Mouse (Mus musculus) forebrain, embryonic 11.5 days (tissue): ENCODE results near the gene Smad3. TPM values are rescaled to one million over a fixed set of nuclear protein-coding genes. Genes with fewer than 3 reads are reported as not detected.

Experiments
- ATAC-seq: fragments of 200-750 bp; cut with Nextera tagmentation; replicated peaks from 2 replicates; pipeline ENCODE4 v1.8.0; 2017; ENCODE audit warnings: moderate TSS enrichment; ENCODE audit not compliant: low FRiP score
- DNase-seq: peaks from one replicate; pipeline ENCODE4 v3.0.0-alpha.2; 2017; ENCODE audit warnings: low spot score
- H3K27ac ChIP-seq: fragments of 300-500 bp; sonication (generic); 2 replicates; pipeline ENCODE4 v1.5.1; 2014; ENCODE audit warnings: low read depth, low read length
- H3K27me3 ChIP-seq: fragments of 300-500 bp; sonication (generic); 2 replicates; pipeline ENCODE4 v1.6.1; 2014; ENCODE audit warnings: mild to moderate bottlenecking, low read length, mixed read lengths; ENCODE audit not compliant: control insufficient read depth, insufficient read depth
- H3K36me3 ChIP-seq: fragments of 300-500 bp; sonication (generic); 2 replicates; pipeline ENCODE4 v1.6.1; 2014; ENCODE audit warnings: mild to moderate bottlenecking, low read length, moderate library complexity, mixed read lengths; ENCODE audit not compliant: control insufficient read depth, insufficient read depth
- H3K4me1 ChIP-seq: fragments of 300-500 bp; sonication (generic); replicated peaks from 2 replicates; pipeline ENCODE4 v1.6.1; 2014; ENCODE audit warnings: low read length, mixed read lengths; ENCODE audit not compliant: control insufficient read depth, insufficient read depth
- H3K4me2 ChIP-seq: fragments of 300-500 bp; sonication (generic); 2 replicates; pipeline ENCODE4 v1.6.1; 2014; ENCODE audit warnings: low read depth, mild to moderate bottlenecking, low read length, moderate library complexity, mixed read lengths; ENCODE audit not compliant: severe bottlenecking
- H3K4me3 ChIP-seq: fragments of 300-500 bp; sonication (generic); 2 replicates; pipeline ENCODE4 v1.5.1; 2014; ENCODE audit warnings: low read depth, low read length
- H3K9ac ChIP-seq: fragments of 300-500 bp; sonication (generic); 2 replicates; pipeline ENCODE4 v1.6.1; 2014; ENCODE audit warnings: low read length
- H3K9me3 ChIP-seq: fragments of 300-500 bp; sonication (generic); 2 replicates; pipeline ENCODE4 v1.6.1; 2016; ENCODE audit warnings: low read length, mixed read lengths; ENCODE audit not compliant: control insufficient read depth
- WGBS: fragments of 180-500 bp; shearing (Covaris S2); extraction: QIAGEN DNeasy Blood & Tissue Kit; methylation state at CpG from one replicate; pipeline ENCODE4 v1.1.7; 2014; 5-methylcytosine and 5-hydroxymethylcytosine counted together
- polyA plus RNA-seq: library from polyadenylated mRNA; unstranded; fragments of >200 nt; fragmentation: Nextera tagmentation; extraction: Ambion mirVana; gene quantifications from 2 replicates; pipeline ENCODE4 v1.2.1, GENCODE M21; 2014

Smad3 gene
- polyA plus RNA-seq, 1 experiment from 2014 or later: 17.9 TPM

GRCm38 (mm10) chr9:63744595-63744994 lies 13.2 kb downstream of the Smad3 start:
- WGBS: 95% methylated on average over 5 of the region's 5 CpGs
- H3K4me1 ChIP-seq: peaks cover 19% of the 10 kb centered on the region
- H3K4me2 ChIP-seq: no peak overlapping the region
- no peak overlapping the region for H3K4me3 ChIP-seq
- H3K9ac ChIP-seq: no peak overlapping the region
- H3K27me3 ChIP-seq: no peaks in the 10 kb centered on the region
- no peak overlapping the region for H3K27ac ChIP-seq
- no peaks in the 10 kb centered on the region for H3K9me3 ChIP-seq
- ATAC-seq: no peak
- no peaks in the 10 kb centered on the region; the same call in 1 of the 2 replicates for H3K36me3 ChIP-seq
- DNase-seq: no peak

GRCm38 (mm10) chr9:63743775-63744174 lies 14.0 kb downstream of the Smad3 start:
- H3K27ac ChIP-seq: no peak overlapping the region
- no peak overlapping the region for H3K9ac ChIP-seq
- H3K9me3 ChIP-seq: no peaks in the 10 kb centered on the region
- no peak overlapping the region for H3K4me2 ChIP-seq
- H3K27me3 ChIP-seq: no peaks in the 10 kb centered on the region
- peaks cover 12% of the 10 kb centered on the region for H3K4me1 ChIP-seq
- H3K36me3 ChIP-seq: no peaks in the 10 kb centered on the region; the same call in 1 of the 2 replicates
- DNase-seq (no peak), ATAC-seq (no peak)
- 93% methylated on average over 11 of the region's 11 CpGs for WGBS
- no peak overlapping the region for H3K4me3 ChIP-seq

- 52% methylated on average over 13 of the region's 13 CpGs for WGBS
- Histone ChIP-seq H3K36me3 (no peaks in the 10 kb centered on the region; the same call in 1 of the 2 replicates), H3K4me3 (no peak overlapping the region), H3K27ac (no peak overlapping the region), H3K27me3 (no peaks in the 10 kb centered on the region), H3K9ac (no peak overlapping the region), H3K9me3 (no peaks in the 10 kb centered on the region), H3K4me1 (peaks cover 10% of the 10 kb centered on the region), H3K4me2 (no peak overlapping the region)
- DNase-seq (no peak), ATAC-seq (no peak)
Measured at GRCm38 (mm10) chr9:63742887-63743660, 14.7 kb downstream of the Smad3 start.

GRCm38 (mm10) chr9:63742318-63742717 lies 15.5 kb downstream of the Smad3 start:
- no peak for DNase-seq
- WGBS: 70% methylated on average over 3 of the region's 3 CpGs
- Histone ChIP-seq H3K4me3 (no peak overlapping the region), H3K27ac (no peak overlapping the region), H3K27me3 (no peaks in the 10 kb centered on the region), H3K9ac (no peak overlapping the region), H3K36me3 (no peaks in the 10 kb centered on the region; the same call in 1 of the 2 replicates), H3K9me3 (no peaks in the 10 kb centered on the region), H3K4me2 (no peak overlapping the region), H3K4me1 (peaks cover 4% of the 10 kb centered on the region)
- ATAC-seq: no peak

GRCm38 (mm10) chr9:63741792-63742191 lies 16.0 kb downstream of the Smad3 start:
- Histone ChIP-seq H3K4me1 (peaks cover 4% of the 10 kb centered on the region; the same call in 1 of the 2 replicates), H3K27me3 (no peaks in the 10 kb centered on the region), H3K36me3 (no peaks in the 10 kb centered on the region; the same call in 1 of the 2 replicates), H3K4me3 (no peak overlapping the region), H3K27ac (no peak overlapping the region), H3K9ac (no peak overlapping the region), H3K9me3 (no peaks in the 10 kb centered on the region), H3K4me2 (no peak overlapping the region)
- ATAC-seq (no peak), DNase-seq (no peak)
- WGBS: 84% methylated on average over 6 of the region's 6 CpGs

GRCm38 (mm10) chr9:63740320-63740841 lies 17.4 kb downstream of the Smad3 start:
- WGBS: 88% methylated on average over 10 of the region's 10 CpGs
- Histone ChIP-seq H3K9me3 (no peaks in the 10 kb centered on the region), H3K27me3 (no peaks in the 10 kb centered on the region), H3K9ac (no peak overlapping the region), H3K4me1 (peaks cover 4% of the 10 kb centered on the region; the same call in 1 of the 2 replicates), H3K4me2 (no peak overlapping the region), H3K4me3 (no peak overlapping the region), H3K27ac (no peak overlapping the region), H3K36me3 (no peaks in the 10 kb centered on the region; the same call in 1 of the 2 replicates)
- ATAC-seq (no peak), DNase-seq (no peak)

- no peak for ATAC-seq
- no peak overlapping the region for H3K9ac ChIP-seq
- DNase-seq: no peak
- no peak overlapping the region for H3K27ac ChIP-seq
- H3K4me2 ChIP-seq: no peak overlapping the region
- 82% methylated on average over 11 of the region's 11 CpGs for WGBS
- no peak overlapping the region for H3K4me3 ChIP-seq
- H3K36me3 ChIP-seq: no peaks in the 10 kb centered on the region
- H3K4me1 ChIP-seq: peaks cover 4% of the 10 kb centered on the region; the same call in 1 of the 2 replicates
- H3K9me3 ChIP-seq: no peaks in the 10 kb centered on the region
- no peaks in the 10 kb centered on the region for H3K27me3 ChIP-seq
Measured at GRCm38 (mm10) chr9:63738830-63739229, 19.0 kb downstream of the Smad3 start.

- Histone ChIP-seq H3K27me3 (no peaks in the 10 kb centered on the region), H3K36me3 (no peaks in the 10 kb centered on the region), H3K9ac (no peak overlapping the region), H3K4me1 (0 out of 2 replicates have a peak, but pooled peaks cover 2% of the 10 kb centered on the region), H3K27ac (no peak overlapping the region), H3K4me3 (no peak overlapping the region), H3K9me3 (no peaks in the 10 kb centered on the region), H3K4me2 (no peak overlapping the region)
- WGBS: 82% methylated on average over 12 of the region's 12 CpGs
- ATAC-seq (no peak), DNase-seq (no peak)
Measured at GRCm38 (mm10) chr9:63738086-63738701, 19.6 kb downstream of the Smad3 start.
